ENCODE assay signal across 9 mouse cellular contexts in the genomic region with DNA sequence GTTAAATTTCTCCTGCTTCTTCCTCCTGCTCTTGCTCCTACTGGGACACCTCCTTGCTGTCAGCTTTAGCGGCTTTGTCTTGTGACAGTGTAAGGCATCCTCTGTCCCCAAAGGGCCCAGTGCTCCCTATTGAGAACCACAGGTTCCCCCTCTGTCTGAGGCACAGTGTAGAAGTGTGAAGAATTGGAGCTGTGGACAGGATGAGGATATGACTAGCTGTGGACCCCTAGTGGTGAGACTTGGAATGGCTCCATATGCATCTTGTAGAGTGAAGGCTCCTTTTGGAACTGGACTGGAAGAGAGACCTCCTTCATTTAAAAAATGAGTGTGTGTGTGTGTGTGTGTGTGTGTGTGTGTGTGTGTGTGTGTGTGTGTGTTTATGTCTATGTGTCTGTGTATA. TPM values are rescaled to one million over a fixed set of nuclear protein-coding genes. Genes with fewer than 3 reads are reported as not detected.
A peak's percentile ranks its signal among the peaks of the same experiment; 100 is the strongest.
DNase-seq lines count a peak whose midpoint lies in the region; ATAC-seq and TF ChIP-seq lines count a peak whose summit lies in the region.
"Had no signal": no experiment of that assay in that cellular context is flagged by ENCODE, and none has a peak within 500 bp of the region (broad histone marks: within the 10 kb centered on the region; RNA-seq: fewer than 3 reads in every experiment).

No protein-coding gene starts in this region.

- DNase-seq in 416B (ENCODE audit: low read depth) = peak; percentile 87
- DNase-seq in gastrocnemius, postnatal 14 days = peak; percentile 65
- peak; percentile 91 for DNase-seq in limb, embryonic 14.5 days (ENCODE audit: low spot score)
- DNase-seq in monocyte, adult 2 months (ENCODE audit: low read depth in 1 of 2, low spot score in 2 of 2) = peak; percentile 16 to 25

- no peak overlapping the region for H3K27ac ChIP-seq in kidney, embryonic 14.5 days (ENCODE audit: low read depth, low read length)
- H3K27ac ChIP-seq in limb, embryonic 14.5 days (replicated peaks; ENCODE audit: low read depth, low read length) = no peak overlapping the region
- H3K27ac ChIP-seq in stomach, embryonic 14.5 days (ENCODE audit: low read length) = no peak overlapping the region

- H3K9ac ChIP-seq in kidney, embryonic 14.5 days (ENCODE audit: low read depth, low read length) = no peak overlapping the region
- 0 out of 2 replicates have a peak overlapping the region, but pooled peaks have one; percentile 16 for H3K9ac ChIP-seq in limb, embryonic 14.5 days (ENCODE audit: low read depth, low read length, severe bottlenecking)
- no peak overlapping the region for H3K9ac ChIP-seq in stomach, embryonic 14.5 days (replicated peaks; ENCODE audit: low read depth, low read length)

- H3K4me2 ChIP-seq in kidney, embryonic 14.5 days (replicated peaks; ENCODE audit: low read depth, low read length) = no peak overlapping the region
- no peak overlapping the region for H3K4me2 ChIP-seq in limb, embryonic 14.5 days (replicated peaks; ENCODE audit: low read depth, low read length, severe bottlenecking)
- H3K4me2 ChIP-seq in stomach, embryonic 14.5 days (replicated peaks; ENCODE audit: low read depth, low read length) = no peak overlapping the region

- no peaks in the 10 kb centered on the region for H3K4me1 ChIP-seq in kidney, embryonic 14.5 days (ENCODE audit: control insufficient read depth, insufficient read depth, low read length)
- no peaks in the 10 kb centered on the region for H3K4me1 ChIP-seq in limb, embryonic 14.5 days (ENCODE audit: control insufficient read depth, insufficient read depth, low read length)
- no peaks in the 10 kb centered on the region for H3K4me1 ChIP-seq in stomach, embryonic 14.5 days (ENCODE audit: control insufficient read depth, insufficient read depth, low read length)

- TF ChIP-seq POLR2A in limb, embryonic 14.5 days (IDR thresholded peaks at IDR 0.05; ENCODE audit: borderline replicate concordance, extremely low read depth, insufficient read depth, insufficient read length) = no peak

- WGBS in kidney, embryonic 14.5 days = 15% methylated on average over 1 of the region's 1 CpGs
- 21% methylated on average over 1 of the region's 1 CpGs for WGBS in limb, embryonic 14.5 days
- 13% methylated on average over 1 of the region's 1 CpGs for WGBS in stomach, embryonic 14.5 days

- no peaks in the 10 kb centered on the region for H3K36me3 ChIP-seq in kidney, embryonic 14.5 days (ENCODE audit: control insufficient read depth, insufficient read depth, low read length)
- H3K36me3 ChIP-seq in limb, embryonic 14.5 days (ENCODE audit: control insufficient read depth, insufficient read depth, low read length) = no peaks in the 10 kb centered on the region
- no peaks in the 10 kb centered on the region for H3K36me3 ChIP-seq in stomach, embryonic 14.5 days (ENCODE audit: control insufficient read depth, insufficient read depth, low read length)

- intact Hi-C loops in gastrocnemius, postnatal 14 days (cut with DNase I; ENCODE audit: low total_unique reads) = loop anchor here (5.0 kb wide), 1 partner anchor 156 kb away; a partner anchor contains a TSS

- H3K27me3 ChIP-seq in kidney, embryonic 14.5 days (ENCODE audit: control insufficient read depth, insufficient read depth, low read length) = no peaks in the 10 kb centered on the region
- H3K27me3 ChIP-seq in limb, embryonic 14.5 days (ENCODE audit: control insufficient read depth, insufficient read depth, low read length) = no peaks in the 10 kb centered on the region
- H3K27me3 ChIP-seq in stomach, embryonic 14.5 days (ENCODE audit: control insufficient read depth, insufficient read depth, low read length) = no peaks in the 10 kb centered on the region

- ATAC-seq in activated CD4-positive, CD25-positive, alpha-beta regulatory T cell, adult 4 months = peak; percentile 61
- ATAC-seq in common myeloid progenitor, adult 5-6 weeks (replicated peaks; ENCODE audit: low read depth, poor library complexity, severe bottlenecking) = peak; percentile 77
- ATAC-seq in kidney, embryonic 14.5 days (ENCODE audit: low FRiP score, low TSS enrichment) = peak; percentile 71; the same call in 1 of the 2 replicates
- peak; percentile 70; the same call in 1 of the 2 replicates for ATAC-seq in limb, embryonic 14.5 days (ENCODE audit: low FRiP score, low read depth)
- 0 out of 2 replicates have a peak, but pooled peaks have one; percentile 53 for ATAC-seq in stomach, embryonic 14.5 days (ENCODE audit: insufficient number of reproducible peaks, insufficient read depth, low FRiP score, low read depth)

- no peaks in the 10 kb centered on the region for H3K9me3 ChIP-seq in kidney, embryonic 14.5 days (ENCODE audit: control insufficient read depth, low read length)
- H3K9me3 ChIP-seq in limb, embryonic 14.5 days (ENCODE audit: control insufficient read depth, low read length) = no peaks in the 10 kb centered on the region
- no peaks in the 10 kb centered on the region for H3K9me3 ChIP-seq in stomach, embryonic 14.5 days (ENCODE audit: control insufficient read depth, low read depth, low read length)

- no peak overlapping the region for H3K4me3 ChIP-seq in kidney, embryonic 14.5 days (ENCODE audit: low read length)
- H3K4me3 ChIP-seq in limb, embryonic 14.5 days (replicated peaks; ENCODE audit: low read length) = no peak overlapping the region
- H3K4me3 ChIP-seq in stomach, embryonic 14.5 days (ENCODE audit: low read depth, low read length) = no peak overlapping the region
- H3K4me3 ChIP-seq: erythroblast, embryonic 14.5 days had no signal

RNA-seq across cellular contexts. Expression of a gene that starts 6.6 kb away (rescaled TPM):
- not detected for polyA plus RNA-seq in activated CD4-positive, CD25-positive, alpha-beta regulatory T cell, adult 4 months (2017; shearing (Covaris generic))
- 2.1 TPM in 1 of 2 replicates, not detected in the other for total RNA-seq in common myeloid progenitor, adult 5-6 weeks (2017)
- total RNA-seq in gastrocnemius, postnatal 14 days (2021) = not detected
- not detected in 2 replicates for polyA plus RNA-seq in kidney, embryonic 14.5 days (2014; fragmentation: Nextera tagmentation; extraction: Ambion mirVana)
- 0.19 and 0.27 TPM in 2 replicates for polyA plus RNA-seq in limb, embryonic 14.5 days (2012; rRNA removed)
- polyA plus RNA-seq in limb, embryonic 14.5 days (2014; fragmentation: Nextera tagmentation; extraction: Ambion mirVana) = not detected in 2 replicates
- polyA plus RNA-seq in stomach, embryonic 14.5 days (2014; fragmentation: Nextera tagmentation; extraction: Ambion mirVana) = not detected in 2 replicates
- polyA plus RNA-seq: erythroblast, embryonic 14.5 days had no signal

RNA-seq across cellular contexts. Expression of a gene that starts 9.4 kb away (rescaled TPM):
- 10 to 100 TPM in 1 of 2 experiments, 1 to 10 TPM in 1; 8.8 to 10.4 TPM for polyA plus RNA-seq in activated CD4-positive, CD25-positive, alpha-beta regulatory T cell, adult 4 months (2017; shearing (Covaris generic))
- total RNA-seq in common myeloid progenitor, adult 5-6 weeks (2017) = 0.73 TPM in 1 of 2 replicates, not detected in the other
- not detected for total RNA-seq in gastrocnemius, postnatal 14 days (2021)
- polyA plus RNA-seq in kidney, embryonic 14.5 days (2014; fragmentation: Nextera tagmentation; extraction: Ambion mirVana) = 1.3 and 1.5 TPM in 2 replicates
- polyA plus RNA-seq in limb, embryonic 14.5 days (2012; rRNA removed) = 0.23 and 0.49 TPM in 2 replicates
- polyA plus RNA-seq in limb, embryonic 14.5 days (2014; fragmentation: Nextera tagmentation; extraction: Ambion mirVana) = 3.2 and 3.6 TPM in 2 replicates
- 2.1 and 2.2 TPM in 2 replicates for polyA plus RNA-seq in stomach, embryonic 14.5 days (2014; fragmentation: Nextera tagmentation; extraction: Ambion mirVana)
- polyA plus RNA-seq: erythroblast, embryonic 14.5 days had no signal

Comparison
In these comparisons a context has a peak if more than half of its experiments do, and no peak if none do; other contexts are left out.
1. DNase-seq: peak in every context shown above with its lines; median percentile 91 in limb, embryonic 14.5 days; 87 in 416B; 65 in gastrocnemius, postnatal 14 days; 20 in monocyte, adult 2 months.